Mouse (Mus musculus): ENCODE measurements around the gene Isy1.

Isy1 gene

DNA sequence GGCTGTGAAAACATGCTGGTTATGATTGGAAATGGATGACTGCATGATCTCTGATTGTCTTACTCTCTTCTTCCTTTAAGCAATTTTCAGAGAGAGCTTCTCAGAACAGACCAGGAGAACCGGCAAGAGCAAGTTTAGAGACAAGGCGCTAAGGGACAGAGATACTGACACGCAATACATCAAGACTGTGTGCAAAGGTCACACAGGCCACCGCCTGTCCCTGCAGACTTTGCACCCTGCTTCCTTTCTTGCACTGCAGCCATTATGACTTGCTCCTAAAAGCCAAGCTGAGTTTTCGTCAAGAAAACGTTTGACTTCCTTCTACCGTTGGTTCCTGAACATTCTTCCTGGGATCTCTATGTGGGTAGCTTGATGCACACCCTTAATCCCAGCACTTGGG is 37.0 kb upstream of the Isy1 start:
- Histone ChIP-seq H3K36me3 (ENCODE audit: insufficient read depth, low read length) (no peaks in the 10 kb centered on the region), H3K4me3 (replicated peaks; ENCODE audit: low read length) (peak overlapping the region; percentile 61), H3K9me3 (ENCODE audit: low read length) (no peaks in the 10 kb centered on the region), H3K27me3 (ENCODE audit: insufficient read depth, low read length) (no peaks in the 10 kb centered on the region), H3K4me1 (replicated peaks; ENCODE audit: low read depth, low read length) (peaks cover 40% of the 10 kb centered on the region)
- TF ChIP-seq NANOG (IDR thresholded peaks at IDR 0.05; ENCODE audit: borderline replicate concordance, low read length), result no peak
- TF ChIP-seq POU5F1 (IDR thresholded peaks at IDR 0.05; ENCODE audit: borderline replicate concordance, low read length), result no peak
- TF ChIP-seq CTCF (conservative IDR thresholded peaks at IDR 0.05; ENCODE audit: low read length), result no peak

- H3K27me3 ChIP-seq (ENCODE audit: insufficient read depth, low read length), result no peaks in the 10 kb centered on the region
- H3K9me3 ChIP-seq (ENCODE audit: low read length), result no peaks in the 10 kb centered on the region
- no peak overlapping the region for H3K4me3 ChIP-seq (replicated peaks; ENCODE audit: low read length)
- peaks cover 40% of the 10 kb centered on the region for H3K4me1 ChIP-seq (replicated peaks; ENCODE audit: low read depth, low read length)
- TF ChIP-seq POU5F1 (IDR thresholded peaks at IDR 0.05; ENCODE audit: borderline replicate concordance, low read length), result no peak
- no peak for TF ChIP-seq CTCF (conservative IDR thresholded peaks at IDR 0.05; ENCODE audit: low read length)
- no peak for TF ChIP-seq NANOG (IDR thresholded peaks at IDR 0.05; ENCODE audit: borderline replicate concordance, low read length)
- H3K36me3 ChIP-seq (ENCODE audit: insufficient read depth, low read length), result no peaks in the 10 kb centered on the region
These were observed 36.5 kb upstream of the Isy1 start for GRCm38 (mm10) chr6:87875083-87875482.

- Histone ChIP-seq H3K36me3 (ENCODE audit: insufficient read depth, low read length) (no peaks in the 10 kb centered on the region), H3K27me3 (ENCODE audit: insufficient read depth, low read length) (no peaks in the 10 kb centered on the region), H3K9me3 (ENCODE audit: low read length) (no peaks in the 10 kb centered on the region), H3K4me1 (replicated peaks; ENCODE audit: low read depth, low read length) (peaks cover 42% of the 10 kb centered on the region), H3K4me3 (replicated peaks; ENCODE audit: low read length) (no peak overlapping the region)
- peak; percentile 64 for TF ChIP-seq CTCF (conservative IDR thresholded peaks at IDR 0.05; ENCODE audit: low read length)
- TF ChIP-seq POU5F1 (IDR thresholded peaks at IDR 0.05; ENCODE audit: borderline replicate concordance, low read length), result no peak
These were observed 35.4 kb upstream of the Isy1 start for GRCm38 (mm10) chr6:87873963-87874362.

- Histone ChIP-seq H3K36me3 (ENCODE audit: insufficient read depth, low read length) (no peaks in the 10 kb centered on the region), H3K4me3 (replicated peaks; ENCODE audit: low read length) (no peak overlapping the region), H3K9me3 (ENCODE audit: low read length) (no peaks in the 10 kb centered on the region), H3K4me1 (replicated peaks; ENCODE audit: low read depth, low read length) (peaks cover 47% of the 10 kb centered on the region), H3K27me3 (ENCODE audit: insufficient read depth, low read length) (no peaks in the 10 kb centered on the region)
- TF ChIP-seq NANOG (IDR thresholded peaks at IDR 0.05; ENCODE audit: borderline replicate concordance, low read length), result no peak
- TF ChIP-seq POU5F1 (IDR thresholded peaks at IDR 0.05; ENCODE audit: borderline replicate concordance, low read length), result no peak
- no peak for TF ChIP-seq CTCF (conservative IDR thresholded peaks at IDR 0.05; ENCODE audit: low read length)
These were observed 34.5 kb upstream of the Isy1 start for GRCm38 (mm10) chr6:87873104-87873503.

GRCm38 (mm10) chr6:87871240-87871639 is 32.6 kb upstream of the Isy1 start:
- no peak for TF ChIP-seq CTCF (conservative IDR thresholded peaks at IDR 0.05; ENCODE audit: low read length)
- TF ChIP-seq POU5F1 (IDR thresholded peaks at IDR 0.05; ENCODE audit: borderline replicate concordance, low read length), result no peak
- TF ChIP-seq NANOG (IDR thresholded peaks at IDR 0.05; ENCODE audit: borderline replicate concordance, low read length), result no peak
- H3K36me3 ChIP-seq (ENCODE audit: insufficient read depth, low read length), result no peaks in the 10 kb centered on the region
- no peaks in the 10 kb centered on the region for H3K27me3 ChIP-seq (ENCODE audit: insufficient read depth, low read length)
- peaks cover 51% of the 10 kb centered on the region for H3K4me1 ChIP-seq (replicated peaks; ENCODE audit: low read depth, low read length)
- no peak overlapping the region for H3K4me3 ChIP-seq (replicated peaks; ENCODE audit: low read length)
- H3K9me3 ChIP-seq (ENCODE audit: low read length), result no peaks in the 10 kb centered on the region

- Histone ChIP-seq H3K9me3 (ENCODE audit: low read length) (no peaks in the 10 kb centered on the region), H3K4me1 (replicated peaks; ENCODE audit: low read depth, low read length) (peaks cover 48% of the 10 kb centered on the region), H3K27me3 (ENCODE audit: insufficient read depth, low read length) (no peaks in the 10 kb centered on the region), H3K36me3 (ENCODE audit: insufficient read depth, low read length) (no peaks in the 10 kb centered on the region), H3K4me3 (replicated peaks; ENCODE audit: low read length) (no peak overlapping the region)
- TF ChIP-seq CTCF (conservative IDR thresholded peaks at IDR 0.05; ENCODE audit: low read length) (no peak), NANOG (IDR thresholded peaks at IDR 0.05; ENCODE audit: borderline replicate concordance, low read length) (no peak), POU5F1 (IDR thresholded peaks at IDR 0.05; ENCODE audit: borderline replicate concordance, low read length) (no peak)
These were observed 31.8 kb upstream of the Isy1 start for GRCm38 (mm10) chr6:87870440-87870839.

- no peak for TF ChIP-seq POU5F1 (IDR thresholded peaks at IDR 0.05; ENCODE audit: borderline replicate concordance, low read length)
- TF ChIP-seq NANOG (IDR thresholded peaks at IDR 0.05; ENCODE audit: borderline replicate concordance, low read length), result no peak
- TF ChIP-seq CTCF (conservative IDR thresholded peaks at IDR 0.05; ENCODE audit: low read length), result no peak
- no peaks in the 10 kb centered on the region for H3K27me3 ChIP-seq (ENCODE audit: insufficient read depth, low read length)
- no peaks in the 10 kb centered on the region for H3K36me3 ChIP-seq (ENCODE audit: insufficient read depth, low read length)
- H3K9me3 ChIP-seq (ENCODE audit: low read length), result no peaks in the 10 kb centered on the region
- H3K4me3 ChIP-seq (replicated peaks; ENCODE audit: low read length), result no peak overlapping the region
- peaks cover 44% of the 10 kb centered on the region for H3K4me1 ChIP-seq (replicated peaks; ENCODE audit: low read depth, low read length)
These were observed 30.4 kb upstream of the Isy1 start for GRCm38 (mm10) chr6:87868871-87869506.

DNA sequence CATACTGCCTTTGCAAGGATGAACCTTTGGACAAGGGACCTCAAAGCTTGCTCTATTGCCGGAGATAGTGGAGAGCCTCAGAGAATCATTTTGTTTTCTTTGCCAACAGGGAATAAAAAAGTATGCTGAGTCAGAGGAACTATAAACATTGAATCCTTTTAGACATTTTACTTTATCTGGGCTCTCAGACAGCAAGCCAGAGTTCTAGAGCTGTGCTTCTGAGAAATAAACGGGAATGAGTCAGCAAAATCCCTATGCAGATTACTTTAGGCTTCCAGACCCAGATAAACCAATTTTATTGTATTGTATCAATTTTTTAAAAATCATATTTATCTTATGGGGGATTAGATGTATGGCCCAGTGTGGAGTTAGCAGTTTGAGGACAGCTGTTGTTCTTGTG is 28.7 kb upstream of the Isy1 start:
- H3K4me3 ChIP-seq (replicated peaks; ENCODE audit: low read length), result no peak overlapping the region
- H3K36me3 ChIP-seq (ENCODE audit: insufficient read depth, low read length), result no peaks in the 10 kb centered on the region
- H3K27me3 ChIP-seq (ENCODE audit: insufficient read depth, low read length), result no peaks in the 10 kb centered on the region
- peaks cover 35% of the 10 kb centered on the region for H3K4me1 ChIP-seq (replicated peaks; ENCODE audit: low read depth, low read length)
- TF ChIP-seq CTCF (conservative IDR thresholded peaks at IDR 0.05; ENCODE audit: low read length) (no peak), POU5F1 (IDR thresholded peaks at IDR 0.05; ENCODE audit: borderline replicate concordance, low read length) (no peak), NANOG (IDR thresholded peaks at IDR 0.05; ENCODE audit: borderline replicate concordance, low read length) (no peak)
- no peaks in the 10 kb centered on the region for H3K9me3 ChIP-seq (ENCODE audit: low read length)

DNA sequence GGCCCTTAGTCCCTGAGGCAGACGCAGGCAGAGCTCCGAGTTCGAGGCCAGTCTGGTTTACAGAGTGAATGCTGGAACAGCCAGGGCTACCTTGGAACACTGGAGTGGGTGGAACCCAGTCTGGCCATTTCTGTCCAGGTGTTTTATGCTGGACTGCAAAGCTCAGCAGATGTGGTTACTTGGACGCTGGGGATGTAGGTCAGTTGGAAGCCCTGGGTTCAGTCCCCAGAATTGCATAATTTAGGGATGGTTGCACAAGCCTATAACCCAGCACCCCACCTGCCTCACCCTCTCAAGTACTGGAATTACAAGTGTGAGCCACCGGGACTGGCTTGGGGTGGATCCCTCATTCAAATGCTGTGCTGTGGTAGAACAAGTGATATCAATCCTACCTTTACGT is 27.6 kb upstream of the Isy1 start:
- Histone ChIP-seq H3K4me1 (replicated peaks; ENCODE audit: low read depth, low read length) (peaks cover 27% of the 10 kb centered on the region), H3K27me3 (ENCODE audit: insufficient read depth, low read length) (no peaks in the 10 kb centered on the region), H3K4me3 (replicated peaks; ENCODE audit: low read length) (no peak overlapping the region), H3K36me3 (ENCODE audit: insufficient read depth, low read length) (no peaks in the 10 kb centered on the region), H3K9me3 (ENCODE audit: low read length) (no peaks in the 10 kb centered on the region)
- no peak for TF ChIP-seq POU5F1 (IDR thresholded peaks at IDR 0.05; ENCODE audit: borderline replicate concordance, low read length)
- TF ChIP-seq CTCF (conservative IDR thresholded peaks at IDR 0.05; ENCODE audit: low read length), result no peak
- no peak for TF ChIP-seq NANOG (IDR thresholded peaks at IDR 0.05; ENCODE audit: borderline replicate concordance, low read length)

Measured in E14TG2a.4 (cell line).